Mouse (Mus musculus): Measurements from ENCODE around the gene Mapk12.

Gene Mapk12

GRCm38 (mm10) chr15:89158516-89158915 is 18.0 kb upstream of the Mapk12 start:
- Histone ChIP-seq H3K4me1 (replicated peaks; ENCODE audit: low read depth, low read length) (peaks cover 89% of the 10 kb centered on the region), H3K4me3 (replicated peaks; ENCODE audit: low read length) (0 out of 2 replicates have a peak overlapping the region, but pooled peaks have one; percentile 17), H3K27me3 (ENCODE audit: insufficient read depth, low read length) (no peaks in the 10 kb centered on the region), H3K9me3 (ENCODE audit: low read length) (no peaks in the 10 kb centered on the region), H3K36me3 (ENCODE audit: insufficient read depth, low read length) (peaks cover 99% of the 10 kb centered on the region)
- TF ChIP-seq NANOG (IDR thresholded peaks at IDR 0.05; ENCODE audit: borderline replicate concordance, low read length) (no peak), CTCF (conservative IDR thresholded peaks at IDR 0.05; ENCODE audit: low read length) (no peak), POU5F1 (IDR thresholded peaks at IDR 0.05; ENCODE audit: borderline replicate concordance, low read length) (no peak)

GRCm38 (mm10) chr15:89157954-89158353 is 17.5 kb upstream of the Mapk12 start:
- Histone ChIP-seq H3K36me3 (ENCODE audit: insufficient read depth, low read length) (peaks cover 97% of the 10 kb centered on the region), H3K4me1 (replicated peaks; ENCODE audit: low read depth, low read length) (peaks cover 93% of the 10 kb centered on the region), H3K9me3 (ENCODE audit: low read length) (no peaks in the 10 kb centered on the region), H3K4me3 (replicated peaks; ENCODE audit: low read length) (0 out of 2 replicates have a peak overlapping the region, but pooled peaks have one; percentile 39), H3K27me3 (ENCODE audit: insufficient read depth, low read length) (no peaks in the 10 kb centered on the region)
- TF ChIP-seq CTCF (conservative IDR thresholded peaks at IDR 0.05; ENCODE audit: low read length) (peak; percentile 73), POU5F1 (IDR thresholded peaks at IDR 0.05; ENCODE audit: borderline replicate concordance, low read length) (no peak)

- Histone ChIP-seq H3K4me3 (replicated peaks; ENCODE audit: low read length) (no peak overlapping the region), H3K9me3 (ENCODE audit: low read length) (no peaks in the 10 kb centered on the region), H3K27me3 (ENCODE audit: insufficient read depth, low read length) (peaks cover 20% of the 10 kb centered on the region), H3K4me1 (replicated peaks; ENCODE audit: low read depth, low read length) (peaks cover 88% of the 10 kb centered on the region), H3K36me3 (ENCODE audit: insufficient read depth, low read length) (peaks cover 41% of the 10 kb centered on the region)
- TF ChIP-seq POU5F1 (IDR thresholded peaks at IDR 0.05; ENCODE audit: borderline replicate concordance, low read length) (no peak), CTCF (conservative IDR thresholded peaks at IDR 0.05; ENCODE audit: low read length) (no peak), NANOG (IDR thresholded peaks at IDR 0.05; ENCODE audit: borderline replicate concordance, low read length) (no peak)
Measured at GRCm38 (mm10) chr15:89152312-89152711, 11.8 kb upstream of the Mapk12 start.

- Histone ChIP-seq H3K9me3 (ENCODE audit: low read length) (no peaks in the 10 kb centered on the region), H3K4me3 (replicated peaks; ENCODE audit: low read length) (peak overlapping the region; percentile 84), H3K36me3 (ENCODE audit: insufficient read depth, low read length) (peaks cover 27% of the 10 kb centered on the region), H3K27me3 (ENCODE audit: insufficient read depth, low read length) (peaks cover 42% of the 10 kb centered on the region), H3K4me1 (replicated peaks; ENCODE audit: low read depth, low read length) (peaks cover 86% of the 10 kb centered on the region)
- TF ChIP-seq CTCF (conservative IDR thresholded peaks at IDR 0.05; ENCODE audit: low read length) (no peak), NANOG (IDR thresholded peaks at IDR 0.05; ENCODE audit: borderline replicate concordance, low read length) (no peak), POU5F1 (IDR thresholded peaks at IDR 0.05; ENCODE audit: borderline replicate concordance, low read length) (no peak)
Measured at GRCm38 (mm10) chr15:89150041-89150390, 9.5 kb upstream of the Mapk12 start.

- Histone ChIP-seq H3K9me3 (ENCODE audit: low read length) (no peaks in the 10 kb centered on the region), H3K27me3 (ENCODE audit: insufficient read depth, low read length) (peaks cover 47% of the 10 kb centered on the region), H3K4me1 (replicated peaks; ENCODE audit: low read depth, low read length) (peaks cover 80% of the 10 kb centered on the region), H3K36me3 (ENCODE audit: insufficient read depth, low read length) (peaks cover 27% of the 10 kb centered on the region), H3K4me3 (replicated peaks; ENCODE audit: low read length) (peak within 1 kb of the TSS; percentile 84)
- no peak for TF ChIP-seq NANOG (IDR thresholded peaks at IDR 0.05; ENCODE audit: borderline replicate concordance, low read length)
- no peak for TF ChIP-seq POU5F1 (IDR thresholded peaks at IDR 0.05; ENCODE audit: borderline replicate concordance, low read length)
- TF ChIP-seq CTCF (conservative IDR thresholded peaks at IDR 0.05; ENCODE audit: low read length), result no peak
Measured at GRCm38 (mm10) chr15:89149271-89150040, 9.0 kb upstream of the Mapk12 start, which contains the start of gene Mapk11. TSS of gene Mapk11 (minus strand) at chr15:89149628.

GRCm38 (mm10) chr15:89148496-89149270 is 8.2 kb upstream of the Mapk12 start:
- Histone ChIP-seq H3K9me3 (ENCODE audit: low read length) (no peaks in the 10 kb centered on the region), H3K36me3 (ENCODE audit: insufficient read depth, low read length) (peaks cover 25% of the 10 kb centered on the region), H3K4me1 (replicated peaks; ENCODE audit: low read depth, low read length) (peaks cover 72% of the 10 kb centered on the region), H3K27me3 (ENCODE audit: insufficient read depth, low read length) (peaks cover 53% of the 10 kb centered on the region), H3K4me3 (replicated peaks; ENCODE audit: low read length) (peak overlapping the region; percentile 84)
- TF ChIP-seq CTCF (conservative IDR thresholded peaks at IDR 0.05; ENCODE audit: low read length) (no peak), NANOG (IDR thresholded peaks at IDR 0.05; ENCODE audit: borderline replicate concordance, low read length) (no peak), POU5F1 (IDR thresholded peaks at IDR 0.05; ENCODE audit: borderline replicate concordance, low read length) (no peak)

GRCm38 (mm10) chr15:89147895-89148294 is 7.4 kb upstream of the Mapk12 start:
- Histone ChIP-seq H3K27me3 (ENCODE audit: insufficient read depth, low read length) (peaks cover 57% of the 10 kb centered on the region), H3K4me1 (replicated peaks; ENCODE audit: low read depth, low read length) (peaks cover 66% of the 10 kb centered on the region), H3K4me3 (replicated peaks; ENCODE audit: low read length) (peak overlapping the region; percentile 84; the same call in 1 of the 2 replicates), H3K36me3 (ENCODE audit: insufficient read depth, low read length) (peaks cover 28% of the 10 kb centered on the region), H3K9me3 (ENCODE audit: low read length) (no peaks in the 10 kb centered on the region)
- no peak for TF ChIP-seq CTCF (conservative IDR thresholded peaks at IDR 0.05; ENCODE audit: low read length)
- no peak for TF ChIP-seq POU5F1 (IDR thresholded peaks at IDR 0.05; ENCODE audit: borderline replicate concordance, low read length)
- no peak for TF ChIP-seq NANOG (IDR thresholded peaks at IDR 0.05; ENCODE audit: borderline replicate concordance, low read length)

GRCm38 (mm10) chr15:89147456-89147855 is 7.0 kb upstream of the Mapk12 start:
- H3K36me3 ChIP-seq (ENCODE audit: insufficient read depth, low read length), result peaks cover 32% of the 10 kb centered on the region
- H3K4me1 ChIP-seq (replicated peaks; ENCODE audit: low read depth, low read length), result peaks cover 62% of the 10 kb centered on the region
- TF ChIP-seq NANOG (IDR thresholded peaks at IDR 0.05; ENCODE audit: borderline replicate concordance, low read length), result no peak
- H3K4me3 ChIP-seq (replicated peaks; ENCODE audit: low read length), result peak overlapping the region; percentile 84; the same call in 1 of the 2 replicates
- no peaks in the 10 kb centered on the region for H3K9me3 ChIP-seq (ENCODE audit: low read length)
- H3K27me3 ChIP-seq (ENCODE audit: insufficient read depth, low read length), result peaks cover 61% of the 10 kb centered on the region
